Mouse (Mus musculus): Measurements from ENCODE around the gene Atp5s. TPM values are rescaled to one million over a fixed set of nuclear protein-coding genes. Genes with fewer than 3 reads are reported as not detected.

The Atp5s gene
- polyA plus RNA-seq, 1 experiment from 2014 or later, result 23.8 TPM

DNA sequence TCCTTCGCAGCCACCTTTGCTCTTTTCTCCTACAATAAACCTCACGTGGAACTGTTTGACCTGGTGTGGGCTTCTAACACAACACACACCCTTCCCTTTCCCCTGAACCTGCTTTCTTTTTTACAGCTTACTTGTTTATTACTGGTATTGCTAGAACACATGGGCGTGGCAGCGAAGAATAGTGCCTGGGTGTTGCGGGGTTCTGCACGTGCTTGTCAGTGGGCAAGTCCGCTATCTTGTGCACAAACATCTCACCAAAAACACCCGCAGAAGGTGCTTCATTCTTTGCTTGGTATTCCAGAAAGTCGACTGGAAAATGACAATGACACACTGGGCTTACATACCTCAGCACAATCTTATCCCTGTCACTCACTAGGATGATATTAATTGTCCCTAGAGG, 60.7 kb downstream of the Atp5s start:
- no peak for ATAC-seq
- no peak overlapping the region for H3K9ac ChIP-seq
- H3K4me2 ChIP-seq, result no peak overlapping the region
- peaks cover 34% of the 10 kb centered on the region for H3K27me3 ChIP-seq (replicated peaks)
- H3K4me1 ChIP-seq, result peaks cover 80% of the 10 kb centered on the region
- WGBS (ENCODE audit: insufficient replicate concordance), result 69% methylated on average over 9 of the region's 9 CpGs
- H3K9me3 ChIP-seq (replicated peaks), result no peaks in the 10 kb centered on the region
- H3K27ac ChIP-seq, result no peak overlapping the region
- H3K4me3 ChIP-seq, result no peak overlapping the region
- no peaks in the 10 kb centered on the region for H3K36me3 ChIP-seq

DNA sequence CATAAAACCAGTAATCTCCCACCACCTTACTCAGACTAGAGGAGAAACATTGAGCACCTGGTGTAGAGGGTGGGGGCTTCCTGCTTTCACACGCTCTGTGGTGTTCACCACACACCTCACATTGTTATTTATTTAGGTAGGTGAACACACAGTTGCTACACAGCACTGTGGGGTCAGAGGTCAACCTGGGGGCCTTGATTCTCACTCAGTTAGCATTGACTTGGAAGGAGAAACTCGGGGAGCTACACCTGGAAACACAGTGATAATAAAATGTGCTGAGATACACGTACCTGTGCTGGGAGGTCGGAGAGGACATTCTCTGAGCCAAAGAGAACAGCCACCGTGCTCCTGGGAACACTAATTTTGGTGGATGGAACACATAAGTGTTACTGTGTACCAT, 63.6 kb downstream of the Atp5s start:
- Histone ChIP-seq H3K9ac (no peak overlapping the region), H3K27me3 (replicated peaks) (peaks cover 51% of the 10 kb centered on the region), H3K4me1 (peaks cover 65% of the 10 kb centered on the region), H3K27ac (no peak overlapping the region), H3K36me3 (no peaks in the 10 kb centered on the region), H3K4me2 (no peak overlapping the region), H3K4me3 (no peak overlapping the region), H3K9me3 (replicated peaks) (no peaks in the 10 kb centered on the region)
- 63% methylated on average over 5 of the region's 5 CpGs for WGBS (ENCODE audit: insufficient replicate concordance)
- no peak for ATAC-seq

DNA sequence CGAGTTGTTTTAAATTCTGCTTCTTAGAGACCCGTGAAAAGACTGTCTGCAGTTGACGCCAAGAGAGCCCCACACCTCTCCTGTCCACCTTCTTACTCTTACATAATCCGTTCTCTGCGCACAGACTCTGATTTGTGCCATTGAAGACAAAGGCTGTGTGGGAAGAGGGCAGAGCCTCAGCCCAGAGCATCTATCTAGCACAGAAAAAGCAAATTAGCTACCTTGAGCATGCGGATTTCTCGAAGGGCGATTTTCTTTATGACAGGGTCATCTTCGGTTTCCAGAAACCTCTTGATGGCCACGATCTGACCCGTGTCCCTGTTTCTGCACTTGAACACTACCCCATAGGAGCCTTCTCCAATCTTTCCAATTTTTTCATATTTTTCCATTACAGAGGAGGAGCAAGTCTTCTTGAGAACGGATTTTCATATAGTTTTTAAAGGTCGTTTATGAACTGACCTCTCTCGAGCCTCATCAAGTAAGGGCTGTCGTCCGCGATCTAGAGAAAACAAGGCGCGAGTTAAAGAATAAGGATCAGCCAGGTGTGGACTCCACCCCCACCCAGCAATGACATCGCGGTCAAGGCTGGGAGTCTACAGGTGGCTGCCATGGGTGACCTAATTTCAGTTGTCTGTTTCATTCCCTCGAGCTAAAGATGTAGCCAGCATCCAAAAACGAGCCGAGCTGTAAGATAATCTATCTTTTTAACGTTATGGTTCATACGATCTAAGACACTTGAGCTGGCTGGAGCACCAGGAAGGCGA, 65.2 kb downstream of the Atp5s start:
- peaks cover 59% of the 10 kb centered on the region for H3K27me3 ChIP-seq (replicated peaks)
- H3K9me3 ChIP-seq (replicated peaks), result no peaks in the 10 kb centered on the region
- no peak overlapping the region; the same call in 1 of the 2 replicates for H3K27ac ChIP-seq
- peaks cover 50% of the 10 kb centered on the region for H3K4me1 ChIP-seq
- no peaks in the 10 kb centered on the region for H3K36me3 ChIP-seq
- peak overlapping the region; percentile 75 for H3K9ac ChIP-seq
- WGBS (ENCODE audit: insufficient replicate concordance), result 34% methylated on average over 27 of the region's 27 CpGs
- peak; percentile 56 for ATAC-seq
- H3K4me2 ChIP-seq, result peak overlapping the region; percentile 97
- H3K4me3 ChIP-seq, result peak overlapping the region; percentile 63

DNA sequence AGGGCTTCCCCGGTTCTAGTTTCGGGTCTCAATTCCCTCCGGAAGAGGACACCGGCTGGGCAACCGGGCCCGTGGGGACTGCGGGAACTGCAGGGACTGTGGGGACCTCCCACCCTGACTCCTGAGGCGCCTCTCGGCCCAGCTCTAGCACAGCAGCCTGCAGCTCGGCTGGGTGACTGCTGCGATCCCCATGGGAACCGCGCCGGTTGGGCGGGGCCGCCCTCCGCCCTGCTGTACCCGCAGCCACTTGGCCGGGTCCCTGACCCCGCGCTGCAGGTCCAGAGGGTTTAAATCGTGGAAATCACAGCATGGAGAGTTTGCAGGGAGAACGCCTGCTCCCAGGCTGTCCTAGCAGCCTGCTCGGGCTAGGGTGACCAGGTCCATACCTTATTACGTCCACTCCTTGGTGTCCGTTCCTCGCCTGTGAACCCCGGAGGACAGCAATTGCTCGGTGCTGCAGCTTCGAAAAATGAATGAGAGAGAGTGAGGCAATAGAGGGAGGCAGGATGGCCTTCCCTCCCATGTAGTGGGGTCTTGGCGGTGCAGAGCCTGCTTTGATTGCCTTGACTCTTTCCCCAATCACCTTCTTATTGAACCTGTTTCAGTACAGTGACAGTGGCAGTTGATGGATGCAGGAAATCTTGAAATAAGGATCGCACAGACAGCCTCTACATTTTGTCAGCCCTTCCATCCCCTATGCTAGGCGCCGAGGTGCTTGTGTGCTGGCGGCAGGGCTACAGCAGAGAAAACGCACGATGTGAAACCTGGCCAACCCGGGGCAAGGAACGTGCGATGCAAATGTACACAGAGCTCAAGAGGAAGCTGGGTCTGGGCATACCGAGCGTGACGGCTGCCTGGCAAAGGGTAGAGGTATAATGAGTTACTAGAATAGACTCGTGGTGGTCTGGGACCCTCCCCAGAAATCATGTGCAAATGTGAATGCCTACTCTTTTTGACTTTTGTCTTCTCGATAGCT, 66.1 kb downstream of the Atp5s start, which contains the start of gene Cdkl1:
Cdkl1 (minus strand) TSS at position 738 of the 976 bp plus-strand sequence.
- Histone ChIP-seq H3K4me2 (peak within 1 kb of the TSS; percentile 97), H3K4me1 (peaks cover 42% of the 10 kb centered on the region), H3K9ac (peak within 1 kb of the TSS; percentile 75), H3K9me3 (replicated peaks) (no peaks in the 10 kb centered on the region), H3K36me3 (no peaks in the 10 kb centered on the region), H3K4me3 (peak within 1 kb of the TSS; percentile 63), H3K27me3 (replicated peaks) (peaks cover 60% of the 10 kb centered on the region), H3K27ac (peak within 1 kb of the TSS; percentile 57; the same call in 1 of the 2 replicates)
- WGBS (ENCODE audit: insufficient replicate concordance), result 4% methylated on average over 45 of the region's 45 CpGs
- ATAC-seq, result peak; percentile 98

MicroRNA genes within 50 kb of the gene (microRNA counts, 519-probe panel; counts per million panel counts)
- 582 counts per million, percentile 70 among the panel's probes with 10 or more counts for microRNA mmu-miR-681

Small RNA genes lying within 50 kb of the gene (microRNA-seq; reads per million reads assigned to microRNA genes)
- not detected for gene Mir681

Other genes with a start within 250 kb of the Atp5s start
- 20.3 and 21.2 TPM in 2 replicates for gene Vcpkmt, start 141.9 kb upstream of the Atp5s start, polyA plus RNA-seq (2016; fragmentation: Nextera tagmentation; extraction: Ambion mirVana)
- gene Sos2, start 43.1 kb upstream of the Atp5s start, polyA plus RNA-seq (2016; fragmentation: Nextera tagmentation; extraction: Ambion mirVana), result 4.9 and 5.2 TPM in 2 replicates
- gene L2hgdh, start 77 bp upstream of the Atp5s start, polyA plus RNA-seq (2016; fragmentation: Nextera tagmentation; extraction: Ambion mirVana), result 19.8 and 20.6 TPM in 2 replicates
- gene Cdkl1, start 66.3 kb downstream of the Atp5s start, polyA plus RNA-seq (2016; fragmentation: Nextera tagmentation; extraction: Ambion mirVana), result 0.67 and 0.74 TPM in 2 replicates
- 1.7 and 2.2 TPM in 2 replicates for gene Atl1, start 167.7 kb downstream of the Atp5s start, polyA plus RNA-seq (2016; fragmentation: Nextera tagmentation; extraction: Ambion mirVana)
- 31.8 and 34.1 TPM in 2 replicates for gene Map4k5, start 168.2 kb downstream of the Atp5s start, polyA plus RNA-seq (2016; fragmentation: Nextera tagmentation; extraction: Ambion mirVana)